In the genomic region with DNA sequence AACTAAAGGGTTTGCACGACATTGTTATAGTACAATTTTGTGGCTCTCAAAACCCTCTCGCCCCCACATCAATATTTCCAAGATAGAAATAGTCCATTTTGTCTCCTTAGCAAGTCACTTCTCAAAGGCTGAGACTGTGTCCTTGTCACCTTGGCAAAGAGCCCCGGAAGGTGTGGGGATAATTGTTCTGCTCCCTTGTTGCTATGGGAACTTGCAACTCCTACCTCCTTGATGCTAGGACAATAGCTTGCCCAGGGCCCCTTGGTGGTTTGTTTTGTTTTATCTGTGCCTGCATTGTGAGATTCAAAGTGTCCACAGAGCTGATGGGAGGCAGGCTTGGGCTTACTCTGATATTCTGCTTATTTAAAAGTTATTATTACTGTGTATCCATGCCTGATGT, we compare ENCODE assay signal across 25 mouse cellular contexts.
DNase-seq lines count a peak whose midpoint lies in the region; ATAC-seq and TF ChIP-seq lines count a peak whose summit lies in the region.
"Had no signal": no experiment of that assay in that cellular context is flagged by ENCODE, and none has a peak within 500 bp of the region (broad histone marks: within the 10 kb centered on the region; RNA-seq: fewer than 3 reads in every experiment).

No protein-coding gene starts in this region.

- H3K27ac ChIP-seq in forebrain, embryonic 14.5 days (ENCODE audit: low read depth, low read length) = no peak overlapping the region
- no peak overlapping the region for H3K27ac ChIP-seq in forebrain, embryonic 13.5 days
- H3K27ac ChIP-seq in layer of hippocampus, adult 2 months = peak overlapping the region; percentile 51; the same call in 1 of the 2 replicates
- H3K27ac ChIP-seq: embryonic facial prominence, embryonic 13.5 days; forebrain, embryonic 15.5 days; left cerebral cortex, adult 2 months; limb, embryonic 15.5 days; liver, embryonic 14.5 days; midbrain, embryonic 12.5 days had no signal

- no peaks in the 10 kb centered on the region for H3K27me3 ChIP-seq in forebrain, embryonic 14.5 days (replicated peaks; ENCODE audit: control insufficient read depth, insufficient read depth, low read length)
- H3K27me3 ChIP-seq in forebrain, embryonic 13.5 days = no peaks in the 10 kb centered on the region
- H3K27me3 ChIP-seq: embryonic facial prominence, embryonic 13.5 days; forebrain, embryonic 15.5 days; limb, embryonic 15.5 days; midbrain, embryonic 12.5 days had no signal

- 50% methylated on average over 3 of the region's 3 CpGs for WGBS in forebrain, embryonic 14.5 days
- WGBS in forebrain, embryonic 13.5 days = 48% methylated on average over 3 of the region's 3 CpGs

- DNase-seq in forebrain, embryonic 14.5 days (ENCODE audit: low spot score) = peak; percentile 38
- DNase-seq in layer of hippocampus, adult 2 months (ENCODE audit: low spot score in 2 of 2) = no peak
- no peak for DNase-seq in layer of hippocampus, postnatal 10 days (ENCODE audit: low spot score in 2 of 2)
- DNase-seq in ovary, adult 18-20 months (ENCODE audit: low spot score) = peak; percentile 15
- DNase-seq in ovary, postnatal 14 days (ENCODE audit: low spot score) = no peak
- peak; percentile 11 for DNase-seq in retina, embryonic 14.5 days (ENCODE audit: low spot score)
- no peak for DNase-seq in gastrocnemius, postnatal 14 days
- DNase-seq: adrenal gland, postnatal 25 days; cerebellum, adult 11 months; heart, postnatal 4 days; kidney, adult 11 months; kidney, postnatal 4 days; layer of hippocampus, adult 9-11 months; left cerebral cortex, postnatal 4 days; lung, embryonic 14.5 days; right cerebral cortex, postnatal 25 days; spleen, adult 18-20 months; thymus, postnatal 4 days had no signal

- H3K4me1 ChIP-seq in forebrain, embryonic 14.5 days (ENCODE audit: control insufficient read depth, insufficient read depth, low read length) = no peaks in the 10 kb centered on the region
- H3K4me1 ChIP-seq in forebrain, embryonic 13.5 days = peaks cover 7% of the 10 kb centered on the region
- H3K4me1 ChIP-seq: embryonic facial prominence, embryonic 13.5 days; forebrain, embryonic 15.5 days had no signal

- no peak overlapping the region for H3K9ac ChIP-seq in forebrain, embryonic 14.5 days (ENCODE audit: low read length)
- H3K9ac ChIP-seq in forebrain, embryonic 13.5 days = no peak overlapping the region
- H3K9ac ChIP-seq: embryonic facial prominence, embryonic 13.5 days; forebrain, embryonic 15.5 days; limb, embryonic 15.5 days; liver, embryonic 14.5 days; lung, embryonic 14.5 days; midbrain, embryonic 12.5 days had no signal

- TF ChIP-seq CTCF in layer of hippocampus, adult 2 months (conservative IDR thresholded peaks at IDR 0.05) = no peak

- H3K9me3 ChIP-seq in forebrain, embryonic 14.5 days (replicated peaks; ENCODE audit: control insufficient read depth, low read length) = no peaks in the 10 kb centered on the region
- H3K9me3 ChIP-seq in forebrain, embryonic 13.5 days (replicated peaks) = no peaks in the 10 kb centered on the region
- H3K9me3 ChIP-seq: embryonic facial prominence, embryonic 13.5 days; forebrain, embryonic 15.5 days; limb, embryonic 15.5 days; midbrain, embryonic 12.5 days had no signal

- no peak overlapping the region for H3K4me3 ChIP-seq in forebrain, embryonic 14.5 days (ENCODE audit: low read depth, low read length)
- H3K4me3 ChIP-seq in forebrain, embryonic 13.5 days = no peak overlapping the region
- no peak overlapping the region for H3K4me3 ChIP-seq in layer of hippocampus, adult 2 months
- H3K4me3 ChIP-seq: embryonic facial prominence, embryonic 13.5 days; forebrain, embryonic 15.5 days; left cerebral cortex, adult 2 months; limb, embryonic 15.5 days; midbrain, embryonic 12.5 days had no signal

- intact Hi-C loops in gastrocnemius, postnatal 14 days (cut with DNase I; ENCODE audit: low total_unique reads) = no loop called here

- no peak overlapping the region for H3K4me2 ChIP-seq in forebrain, embryonic 14.5 days (ENCODE audit: low read length)
- no peak overlapping the region for H3K4me2 ChIP-seq in forebrain, embryonic 13.5 days
- H3K4me2 ChIP-seq: embryonic facial prominence, embryonic 13.5 days; forebrain, embryonic 15.5 days; limb, embryonic 15.5 days; lung, embryonic 14.5 days; midbrain, embryonic 12.5 days had no signal

- ATAC-seq in forebrain, embryonic 14.5 days = no peak
- no peak for ATAC-seq in forebrain, embryonic 13.5 days
- ATAC-seq: forebrain, embryonic 15.5 days had no signal

- H3K36me3 ChIP-seq in forebrain, embryonic 14.5 days (ENCODE audit: control insufficient read depth, insufficient read depth, low read length) = no peaks in the 10 kb centered on the region
- H3K36me3 ChIP-seq in forebrain, embryonic 13.5 days (ENCODE audit: poor library complexity, severe bottlenecking) = no peaks in the 10 kb centered on the region
- H3K36me3 ChIP-seq: embryonic facial prominence, embryonic 13.5 days; forebrain, embryonic 15.5 days; limb, embryonic 15.5 days; midbrain, embryonic 12.5 days had no signal

Comparison
In these comparisons a context has a peak if more than half of its experiments do, and no peak if none do; other contexts are left out.
1. DNase-seq: peak in forebrain, embryonic 14.5 days (single experiment), ovary, adult 18-20 months (single experiment) and retina, embryonic 14.5 days (single experiment); none in layer of hippocampus, adult 2 months (0 of 2), layer of hippocampus, postnatal 10 days (0 of 2), ovary, postnatal 14 days (single experiment) and gastrocnemius, postnatal 14 days (single experiment).